Mouse (Mus musculus): Measurements from ENCODE around the gene Lyrm4.
A peak's percentile ranks its signal among the peaks of the same experiment; 100 is the strongest.

Lyrm4 gene

GRCm38 (mm10) chr13:36117143-36118014 lies at the start of gene Lyrm4, which contains the start of gene Fars2:
Gene Lyrm4, minus strand, starts transcription at chr13:36117526.
Gene Fars2, plus strand, starts transcription at chr13:36117412.
- peak; percentile 100 for DNase-seq

GRCm38 (mm10) chr13:36163898-36164297 lies 46.6 kb upstream of the Lyrm4 start:
- DNase-seq: no peak

GRCm38 (mm10) chr13:36163411-36163810 lies 46.1 kb upstream of the Lyrm4 start:
- DNase-seq: no peak

- DNase-seq: peak; percentile 89
These were observed 39.1 kb upstream of the Lyrm4 start for GRCm38 (mm10) chr13:36156340-36156931.

- DNase-seq: no peak
These were observed 35.6 kb upstream of the Lyrm4 start for GRCm38 (mm10) chr13:36152728-36153498.

GRCm38 (mm10) chr13:36150272-36150671 lies 32.9 kb upstream of the Lyrm4 start:
- DNase-seq: no peak

- DNase-seq: no peak
These were observed 32.0 kb upstream of the Lyrm4 start for GRCm38 (mm10) chr13:36149175-36149939.

- DNase-seq: no peak
These were observed 28.3 kb upstream of the Lyrm4 start for GRCm38 (mm10) chr13:36145601-36146000.

- DNase-seq: no peak
These were observed 23.1 kb upstream of the Lyrm4 start for GRCm38 (mm10) chr13:36140247-36141016.

- no peak for DNase-seq
These were observed 22.4 kb upstream of the Lyrm4 start for GRCm38 (mm10) chr13:36139703-36140102.

GRCm38 (mm10) chr13:36131992-36132649 lies 14.8 kb upstream of the Lyrm4 start:
- no peak for DNase-seq

GRCm38 (mm10) chr13:36131401-36131800 lies 14.1 kb upstream of the Lyrm4 start:
- no peak for DNase-seq

- no peak for DNase-seq
These were observed 12.2 kb upstream of the Lyrm4 start for GRCm38 (mm10) chr13:36129360-36130054.

GRCm38 (mm10) chr13:36120606-36121005 lies 3.3 kb upstream of the Lyrm4 start:
- DNase-seq: no peak

GRCm38 (mm10) chr13:36119684-36120083 lies 2.4 kb upstream of the Lyrm4 start:
- no peak for DNase-seq

- DNase-seq: peak; percentile 95
These were observed 695 bp downstream of the Lyrm4 start for GRCm38 (mm10) chr13:36116520-36117142.

GRCm38 (mm10) chr13:36113181-36113580 lies 4.1 kb downstream of the Lyrm4 start:
- DNase-seq: no peak

GRCm38 (mm10) chr13:36111331-36111730 lies 6.0 kb downstream of the Lyrm4 start:
- DNase-seq: no peak

- no peak for DNase-seq
These were observed 8.8 kb downstream of the Lyrm4 start for GRCm38 (mm10) chr13:36108528-36108927.

GRCm38 (mm10) chr13:36105591-36105990 lies 11.7 kb downstream of the Lyrm4 start:
- no peak for DNase-seq
